Mouse (Mus musculus) intestine, embryonic 16.5 days (tissue): ENCODE data around the gene Cisd2. TPM values are rescaled to one million over a fixed set of nuclear protein-coding genes. Genes with fewer than 3 reads are reported as not detected.

Source experiments
- ATAC-seq: fragments of 200-750 bp; cut with Nextera tagmentation; 2 replicates; pipeline ENCODE4 v1.8.0; 2017; ENCODE audit warnings: moderate TSS enrichment, moderate library complexity
- H3K27ac ChIP-seq: fragments of 300-500 bp; sonication (generic); 2 replicates; pipeline ENCODE4 v1.5.1; 2014; ENCODE audit warnings: mild to moderate bottlenecking, low read length
- H3K27me3 ChIP-seq: fragments of 300-500 bp; sonication (generic); replicated peaks from 2 replicates; pipeline ENCODE4 v1.6.1; 2014; ENCODE audit warnings: low read length, control low read depth, mixed read lengths; ENCODE audit not compliant: control insufficient read depth, insufficient read depth
- H3K36me3 ChIP-seq: fragments of 300-500 bp; sonication (generic); 2 replicates; pipeline ENCODE4 v1.6.1; 2014; ENCODE audit warnings: low read length, control low read depth; ENCODE audit not compliant: control insufficient read depth, insufficient read depth
- H3K4me1 ChIP-seq: fragments of 300-500 bp; sonication (generic); 2 replicates; pipeline ENCODE4 v1.6.1; 2014; ENCODE audit warnings: low read length, control low read depth, mixed read lengths; ENCODE audit not compliant: control insufficient read depth, insufficient read depth
- H3K4me2 ChIP-seq: fragments of 300-500 bp; sonication (generic); 2 replicates; pipeline ENCODE4 v1.6.1; 2014; ENCODE audit warnings: low read depth, low read length, control low read depth
- H3K4me3 ChIP-seq: fragments of 300-500 bp; sonication (generic); 2 replicates; pipeline ENCODE4 v1.5.1; 2014; ENCODE audit warnings: mild to moderate bottlenecking, low read length
- H3K9ac ChIP-seq: fragments of 300-500 bp; sonication (generic); 2 replicates; pipeline ENCODE4 v1.6.1; 2014; ENCODE audit warnings: low read depth, low read length
- H3K9me3 ChIP-seq: fragments of 300-500 bp; sonication (generic); 2 replicates; pipeline ENCODE4 v1.6.1; 2016; ENCODE audit warnings: low read length, control low read depth; ENCODE audit not compliant: control insufficient read depth
- WGBS: fragments of 180-500 bp; shearing (Covaris S2); extraction: QIAGEN DNeasy Blood & Tissue Kit; methylation state at CpG from one replicate; pipeline ENCODE4 v1.1.7; 2014; 5-methylcytosine and 5-hydroxymethylcytosine counted together
- polyA plus RNA-seq: library from polyadenylated mRNA; unstranded; fragments of >200 nt; fragmentation: Nextera tagmentation; extraction: Ambion mirVana; gene quantifications from 2 replicates; pipeline ENCODE4 v1.2.1, GENCODE M21; 2015

The Cisd2 gene
- polyA plus RNA-seq, 1 experiment from 2014 or later = 61.9 TPM

DNA sequence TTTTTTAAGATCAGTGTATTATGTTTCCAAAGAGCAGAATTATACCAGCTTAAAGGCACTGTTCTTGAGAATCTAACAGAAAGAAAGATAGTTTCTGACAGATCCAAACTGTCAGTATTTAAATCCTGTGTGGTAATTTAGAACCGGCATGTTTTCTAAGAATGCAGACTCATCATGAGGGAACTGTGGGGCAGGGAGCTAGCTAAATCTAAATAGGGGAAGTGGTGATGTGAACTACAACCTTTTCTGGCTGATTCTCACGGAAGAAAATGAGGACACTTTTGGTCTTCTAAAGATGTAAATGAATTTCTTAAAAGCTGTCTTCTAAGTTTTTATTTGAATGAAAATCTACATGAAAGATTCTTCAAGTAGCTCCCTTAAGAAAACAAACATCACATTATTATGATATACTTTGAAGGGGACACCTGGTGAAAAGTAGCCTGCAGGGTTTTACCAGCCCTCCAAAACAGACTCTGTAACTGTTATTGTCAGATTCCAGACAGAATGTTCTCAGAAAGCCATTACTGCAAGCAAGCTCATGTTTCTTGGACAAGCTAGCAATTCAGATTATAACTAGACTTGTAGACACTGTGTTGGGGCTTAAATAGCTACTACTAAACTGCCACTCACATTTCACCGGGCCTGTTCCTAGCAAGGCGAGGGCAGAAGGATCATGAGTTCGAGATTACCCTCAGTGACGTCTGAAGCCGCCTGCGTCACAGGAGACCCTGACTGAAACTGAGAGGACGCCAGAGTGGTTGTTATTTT, 3.0 kb downstream of the Cisd2 start:
- H3K27me3 ChIP-seq = no peaks in the 10 kb centered on the region
- no peak overlapping the region for H3K4me3 ChIP-seq
- WGBS = 90% methylated on average over 9 of the region's 9 CpGs
- no peak overlapping the region for H3K4me2 ChIP-seq
- ATAC-seq = no peak
- H3K27ac ChIP-seq = no peak overlapping the region
- no peak overlapping the region for H3K9ac ChIP-seq
- H3K4me1 ChIP-seq = peaks cover 9% of the 10 kb centered on the region
- H3K9me3 ChIP-seq = no peaks in the 10 kb centered on the region
- peaks cover 2% of the 10 kb centered on the region; the same call in 1 of the 2 replicates for H3K36me3 ChIP-seq

DNA sequence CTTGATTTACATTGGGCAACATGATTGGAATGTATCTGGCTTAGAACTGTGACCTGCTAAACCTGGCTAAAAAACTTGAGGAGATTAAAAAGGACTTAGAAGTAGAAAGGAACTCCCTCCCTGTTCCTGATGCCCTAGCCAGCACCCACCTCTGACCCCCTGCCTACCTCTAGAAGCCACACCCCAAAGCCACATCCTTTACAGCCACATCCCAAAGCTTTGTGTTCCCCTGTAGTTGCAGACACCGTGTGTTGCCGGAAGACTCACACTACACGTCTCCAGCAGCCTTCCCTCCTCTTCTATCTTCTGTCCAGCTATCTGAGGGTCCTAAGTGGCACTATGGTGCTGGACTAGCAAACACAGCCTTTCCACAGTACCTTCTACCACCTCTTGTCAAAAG, 5.9 kb downstream of the Cisd2 start:
- no peak for ATAC-seq
- 83% methylated on average over 3 of the region's 3 CpGs for WGBS
- Histone ChIP-seq H3K27ac (peak overlapping the region; percentile 14; the same call in 1 of the 2 replicates), H3K36me3 (peaks cover 2% of the 10 kb centered on the region; the same call in 1 of the 2 replicates), H3K9me3 (no peaks in the 10 kb centered on the region), H3K4me3 (no peak overlapping the region), H3K4me2 (no peak overlapping the region), H3K27me3 (no peaks in the 10 kb centered on the region), H3K4me1 (peaks cover 15% of the 10 kb centered on the region), H3K9ac (no peak overlapping the region)

DNA sequence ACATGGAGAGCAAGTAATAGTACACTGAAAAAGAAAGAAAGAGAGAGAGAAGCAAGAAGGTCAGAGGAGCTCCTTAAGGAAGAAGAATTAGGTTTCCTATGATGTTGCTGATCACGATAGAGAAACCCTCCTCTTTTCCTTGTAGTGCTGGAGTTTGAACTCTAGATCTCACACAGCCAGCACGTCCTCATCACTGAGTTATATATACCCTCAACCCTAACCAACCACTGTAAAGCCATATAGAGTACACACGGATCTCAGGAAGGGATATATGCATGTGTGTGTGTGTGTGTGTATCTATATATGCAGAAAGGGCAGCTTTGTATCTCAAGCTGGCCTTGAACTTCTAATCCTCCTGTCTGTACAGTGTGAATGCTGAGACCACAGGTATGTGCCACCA, 6.5 kb downstream of the Cisd2 start:
- Histone ChIP-seq H3K4me2 (no peak overlapping the region), H3K9ac (no peak overlapping the region), H3K4me1 (peaks cover 15% of the 10 kb centered on the region), H3K27ac (peak overlapping the region; percentile 14; the same call in 1 of the 2 replicates), H3K36me3 (peaks cover 2% of the 10 kb centered on the region; the same call in 1 of the 2 replicates), H3K9me3 (no peaks in the 10 kb centered on the region), H3K4me3 (no peak overlapping the region), H3K27me3 (no peaks in the 10 kb centered on the region)
- whole genome bisulfite sequencing = 59% methylated on average over 3 of the region's 3 CpGs
- ATAC-seq = peak; percentile 83

DNA sequence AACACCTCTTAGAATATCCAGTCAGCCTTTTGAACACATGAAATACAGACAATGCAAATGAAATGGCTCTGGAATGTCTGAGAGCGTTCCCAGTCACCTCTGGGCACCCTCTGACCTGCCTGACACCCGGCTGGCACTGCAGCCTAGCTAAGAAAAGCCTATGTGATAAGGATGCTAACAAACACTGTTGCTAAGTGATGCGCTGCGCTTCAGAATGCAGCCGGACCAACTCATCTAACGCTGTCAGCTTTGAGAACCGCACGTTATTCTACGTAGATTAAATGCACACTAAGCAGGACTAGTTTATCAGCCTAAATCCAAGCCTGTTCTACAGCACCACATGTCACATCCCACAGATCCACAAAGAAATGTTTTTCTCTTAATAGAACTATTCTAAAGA, 11.9 kb downstream of the Cisd2 start:
- H3K27ac ChIP-seq = no peak overlapping the region
- WGBS = 62% methylated on average over 9 of the region's 9 CpGs
- no peaks in the 10 kb centered on the region for H3K27me3 ChIP-seq
- H3K36me3 ChIP-seq = peaks cover 12% of the 10 kb centered on the region
- peaks cover 5% of the 10 kb centered on the region; the same call in 1 of the 2 replicates for H3K9me3 ChIP-seq
- H3K4me1 ChIP-seq = peaks cover 7% of the 10 kb centered on the region
- no peak overlapping the region for H3K4me2 ChIP-seq
- H3K4me3 ChIP-seq = no peak overlapping the region
- ATAC-seq = no peak
- H3K9ac ChIP-seq = no peak overlapping the region

DNA sequence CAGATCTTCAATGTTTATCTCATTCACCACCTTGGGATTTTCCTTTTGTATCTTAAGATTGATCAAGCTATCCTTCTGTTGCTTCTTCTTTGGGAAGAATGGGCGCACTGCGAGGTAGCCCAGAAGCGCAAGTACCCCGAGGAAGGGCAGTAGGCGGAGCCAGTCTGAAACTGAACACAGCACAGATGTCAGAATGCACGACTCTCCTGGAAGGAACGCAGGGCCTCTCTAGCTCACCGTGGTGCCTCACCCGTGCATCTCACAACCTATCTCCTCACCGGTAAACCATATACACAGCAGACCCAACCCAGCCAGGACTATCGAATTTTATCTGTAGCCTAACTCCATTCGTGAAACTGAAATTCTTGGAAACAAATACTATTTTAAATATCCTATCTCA, 12.7 kb downstream of the Cisd2 start:
- H3K27me3 ChIP-seq = no peaks in the 10 kb centered on the region
- H3K4me2 ChIP-seq = no peak overlapping the region
- WGBS = 87% methylated on average over 12 of the region's 12 CpGs
- H3K36me3 ChIP-seq = peaks cover 12% of the 10 kb centered on the region
- H3K27ac ChIP-seq = no peak overlapping the region
- no peak overlapping the region for H3K4me3 ChIP-seq
- peaks cover 5% of the 10 kb centered on the region; the same call in 1 of the 2 replicates for H3K9me3 ChIP-seq
- ATAC-seq = no peak
- H3K4me1 ChIP-seq = peaks cover 7% of the 10 kb centered on the region
- no peak overlapping the region for H3K9ac ChIP-seq

DNA sequence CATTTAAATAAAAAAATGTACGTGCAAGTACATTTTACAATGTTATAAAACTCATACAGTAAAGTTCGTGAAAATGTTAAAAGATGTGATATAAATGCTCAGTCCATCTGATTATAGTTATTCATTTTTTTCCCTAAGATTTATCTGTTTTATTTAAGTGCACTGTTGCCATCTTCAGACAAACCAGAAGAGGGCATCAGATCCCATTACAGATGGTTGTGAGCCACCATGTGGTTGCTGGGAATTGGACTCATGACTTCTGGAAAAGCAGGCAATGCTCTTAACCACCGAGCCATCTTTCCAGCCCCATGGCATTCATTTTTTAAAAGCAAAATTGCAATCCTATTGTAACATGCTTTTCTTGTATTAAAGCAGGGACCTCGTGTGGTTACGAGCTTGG, 14.5 kb downstream of the Cisd2 start:
- ATAC-seq = no peak
- H3K27me3 ChIP-seq = no peaks in the 10 kb centered on the region
- H3K9ac ChIP-seq = no peak overlapping the region
- no peak overlapping the region for H3K4me2 ChIP-seq
- 95% methylated on average over 5 of the region's 5 CpGs for WGBS
- H3K27ac ChIP-seq = no peak overlapping the region
- H3K4me3 ChIP-seq = no peak overlapping the region
- H3K36me3 ChIP-seq = peaks cover 15% of the 10 kb centered on the region
- H3K9me3 ChIP-seq = peaks cover 5% of the 10 kb centered on the region; the same call in 1 of the 2 replicates
- H3K4me1 ChIP-seq = peaks cover 6% of the 10 kb centered on the region

DNA sequence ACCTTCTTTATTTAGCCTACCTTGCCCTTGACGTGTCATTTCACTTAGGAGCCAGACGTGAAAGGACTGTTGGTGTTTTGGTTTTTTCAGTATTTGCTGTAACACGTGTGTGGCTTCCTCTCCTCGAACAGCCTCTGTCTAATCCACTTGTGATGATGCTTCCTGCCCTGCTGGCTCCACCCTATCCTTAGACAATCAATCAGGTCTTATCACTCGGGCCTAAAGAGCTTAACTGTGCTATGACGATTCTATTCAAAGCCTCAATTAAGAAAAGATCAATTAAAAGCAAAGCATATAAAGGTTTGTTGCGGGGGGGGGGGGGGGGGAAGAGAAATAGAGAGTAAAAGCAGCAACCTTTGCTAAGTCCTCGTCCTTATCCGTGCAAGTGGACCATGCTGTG, 16.4 kb downstream of the Cisd2 start:
- 71% methylated on average over 8 of the region's 9 CpGs for WGBS
- Histone ChIP-seq H3K27ac (no peak overlapping the region), H3K27me3 (no peaks in the 10 kb centered on the region), H3K4me1 (no peaks in the 10 kb centered on the region), H3K36me3 (peaks cover 15% of the 10 kb centered on the region), H3K4me2 (no peak overlapping the region), H3K9me3 (peaks cover 5% of the 10 kb centered on the region; the same call in 1 of the 2 replicates), H3K9ac (no peak overlapping the region), H3K4me3 (no peak overlapping the region)
- no peak for ATAC-seq

DNA sequence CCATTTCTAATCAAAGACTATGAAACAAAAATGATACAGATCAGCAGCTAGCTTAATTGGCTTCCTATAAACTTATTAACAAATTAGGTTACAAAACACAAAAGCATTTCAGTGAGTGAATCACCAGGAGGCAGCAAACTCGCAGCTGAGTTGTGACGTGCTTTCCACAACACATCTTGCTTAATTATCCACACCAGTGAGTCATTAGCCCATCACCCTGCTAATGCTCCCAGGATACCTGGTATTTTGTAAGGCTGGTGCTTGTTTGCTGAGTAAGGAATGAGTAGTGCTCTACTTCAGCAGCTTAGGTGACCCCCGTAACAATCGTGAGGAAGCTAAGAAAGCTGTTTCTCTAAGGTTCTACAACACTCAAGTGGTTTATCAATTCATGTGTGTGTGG, 19.1 kb downstream of the Cisd2 start:
- Histone ChIP-seq H3K4me1 (no peaks in the 10 kb centered on the region), H3K9ac (no peak overlapping the region), H3K9me3 (peaks cover 4% of the 10 kb centered on the region; the same call in 1 of the 2 replicates), H3K4me3 (no peak overlapping the region), H3K27ac (no peak overlapping the region), H3K27me3 (no peaks in the 10 kb centered on the region), H3K36me3 (peaks cover 6% of the 10 kb centered on the region), H3K4me2 (no peak overlapping the region)
- 82% methylated on average over 4 of the region's 4 CpGs for WGBS
- no peak for ATAC-seq

DNA sequence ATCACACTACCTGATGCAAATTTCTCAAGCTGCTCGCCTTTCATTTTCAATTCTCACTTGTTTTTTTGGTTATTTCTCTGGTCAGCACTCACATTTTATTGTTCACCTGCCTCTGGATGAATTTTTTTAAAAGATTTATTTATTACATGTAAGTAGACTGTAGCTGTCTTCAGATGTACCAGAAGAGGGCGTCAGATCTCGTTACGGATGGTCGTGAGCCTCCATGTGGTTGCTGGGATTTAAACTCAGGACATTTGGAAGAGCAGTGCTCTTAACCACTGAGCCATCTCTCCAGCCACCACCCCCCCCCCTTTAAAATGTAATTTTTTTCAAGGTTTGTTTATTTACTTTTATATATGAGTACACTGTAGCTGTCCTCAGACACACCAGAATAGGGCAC, 19.9 kb downstream of the Cisd2 start:
- Histone ChIP-seq H3K9me3 (no peaks in the 10 kb centered on the region), H3K4me3 (no peak overlapping the region), H3K36me3 (peaks cover 3% of the 10 kb centered on the region; the same call in 1 of the 2 replicates), H3K9ac (no peak overlapping the region), H3K4me2 (no peak overlapping the region), H3K27me3 (no peaks in the 10 kb centered on the region), H3K27ac (no peak overlapping the region), H3K4me1 (no peaks in the 10 kb centered on the region)
- 79% methylated on average over 5 of the region's 5 CpGs for WGBS
- ATAC-seq = no peak
